Mouse (Mus musculus): ENCODE measurements around the gene Pbxip1. TPM values are rescaled to one million over a fixed set of nuclear protein-coding genes. Genes with fewer than 3 reads are reported as not detected.
A peak's percentile ranks its signal among the peaks of the same experiment; 100 is the strongest.

Gene Pbxip1
- polyA plus RNA-seq, 1 experiment from 2014 or later: 19.9 TPM

GRCm38 (mm10) chr3:89417131-89417530 is 19.4 kb upstream of the Pbxip1 start:
- no peak for DNase-seq (ENCODE audit: low spot score)
- Histone ChIP-seq H3K27ac (replicated peaks) (peak overlapping the region; percentile 94), H3K36me3 (peaks cover 40% of the 10 kb centered on the region), H3K27me3 (ENCODE audit: low read depth, poor library complexity, severe bottlenecking) (no peaks in the 10 kb centered on the region), H3K4me3 (peak overlapping the region; percentile 73), H3K9me3 (replicated peaks) (no peaks in the 10 kb centered on the region), H3K4me1 (peaks cover 46% of the 10 kb centered on the region)
- WGBS: 28% methylated on average over 2 of the region's 2 CpGs

- Histone ChIP-seq H3K4me1 (peaks cover 50% of the 10 kb centered on the region), H3K9me3 (replicated peaks) (no peaks in the 10 kb centered on the region), H3K4me3 (peak overlapping the region; percentile 73), H3K36me3 (peaks cover 40% of the 10 kb centered on the region), H3K27ac (replicated peaks) (peak overlapping the region; percentile 94), H3K27me3 (ENCODE audit: low read depth, poor library complexity, severe bottlenecking) (no peaks in the 10 kb centered on the region)
- no peak for DNase-seq (ENCODE audit: low spot score)
- under 1% methylated on average over 20 of the region's 20 CpGs for WGBS
Measured at GRCm38 (mm10) chr3:89417840-89418169, 18.7 kb upstream of the Pbxip1 start.

GRCm38 (mm10) chr3:89418170-89418860 is 18.2 kb upstream of the Pbxip1 start, which contains the start of the genes Cks1b and Shc1:
TSS of gene Cks1b (minus strand) at chr3:89418383.
TSS of gene Shc1 (plus strand) at chr3:89418443.
- H3K4me1 ChIP-seq: peaks cover 54% of the 10 kb centered on the region
- H3K36me3 ChIP-seq: peaks cover 38% of the 10 kb centered on the region
- H3K4me3 ChIP-seq: peak within 1 kb of the TSS; percentile 73
- peak within 1 kb of the TSS; percentile 94 for H3K27ac ChIP-seq (replicated peaks)
- no peaks in the 10 kb centered on the region for H3K9me3 ChIP-seq (replicated peaks)
- DNase-seq (ENCODE audit: low spot score): peak; percentile 98
- no peaks in the 10 kb centered on the region for H3K27me3 ChIP-seq (ENCODE audit: low read depth, poor library complexity, severe bottlenecking)
- under 1% methylated on average over 39 of the region's 39 CpGs for WGBS

GRCm38 (mm10) chr3:89418861-89419250 is 17.6 kb upstream of the Pbxip1 start:
- H3K4me3 ChIP-seq: peak overlapping the region; percentile 73
- no peaks in the 10 kb centered on the region for H3K27me3 ChIP-seq (ENCODE audit: low read depth, poor library complexity, severe bottlenecking)
- peaks cover 39% of the 10 kb centered on the region for H3K36me3 ChIP-seq
- H3K4me1 ChIP-seq: peaks cover 59% of the 10 kb centered on the region
- H3K27ac ChIP-seq (replicated peaks): peak overlapping the region; percentile 94
- no peaks in the 10 kb centered on the region for H3K9me3 ChIP-seq (replicated peaks)
- peak; percentile 84 for DNase-seq (ENCODE audit: low spot score)
- WGBS: under 1% methylated on average over 16 of the region's 16 CpGs

GRCm38 (mm10) chr3:89419571-89419970 is 16.9 kb upstream of the Pbxip1 start:
- peak overlapping the region; percentile 73 for H3K4me3 ChIP-seq
- 3% methylated on average over 9 of the region's 9 CpGs for WGBS
- peak overlapping the region; percentile 94 for H3K27ac ChIP-seq (replicated peaks)
- H3K4me1 ChIP-seq: peaks cover 66% of the 10 kb centered on the region
- DNase-seq (ENCODE audit: low spot score): peak; percentile 36
- H3K9me3 ChIP-seq (replicated peaks): no peaks in the 10 kb centered on the region
- H3K36me3 ChIP-seq: peaks cover 39% of the 10 kb centered on the region
- H3K27me3 ChIP-seq (ENCODE audit: low read depth, poor library complexity, severe bottlenecking): no peaks in the 10 kb centered on the region

- H3K27ac ChIP-seq (replicated peaks): peak overlapping the region; percentile 94
- peaks cover 39% of the 10 kb centered on the region for H3K36me3 ChIP-seq
- H3K27me3 ChIP-seq (ENCODE audit: low read depth, poor library complexity, severe bottlenecking): no peaks in the 10 kb centered on the region
- 43% methylated on average over 3 of the region's 3 CpGs for WGBS
- peaks cover 66% of the 10 kb centered on the region for H3K4me1 ChIP-seq
- no peak for DNase-seq (ENCODE audit: low spot score)
- no peaks in the 10 kb centered on the region for H3K9me3 ChIP-seq (replicated peaks)
- peak overlapping the region; percentile 73 for H3K4me3 ChIP-seq
Measured at GRCm38 (mm10) chr3:89419981-89420380, 16.5 kb upstream of the Pbxip1 start.

- H3K4me1 ChIP-seq: peaks cover 66% of the 10 kb centered on the region
- no peaks in the 10 kb centered on the region for H3K9me3 ChIP-seq (replicated peaks)
- DNase-seq (ENCODE audit: low spot score): no peak
- 65% methylated on average over 2 of the region's 2 CpGs for WGBS
- peak overlapping the region; percentile 85; the same call in 1 of the 2 replicates for H3K27ac ChIP-seq (replicated peaks)
- H3K36me3 ChIP-seq: peaks cover 39% of the 10 kb centered on the region
- peak overlapping the region; percentile 57 for H3K4me3 ChIP-seq
- no peaks in the 10 kb centered on the region for H3K27me3 ChIP-seq (ENCODE audit: low read depth, poor library complexity, severe bottlenecking)
Measured at GRCm38 (mm10) chr3:89420421-89420820, 16.1 kb upstream of the Pbxip1 start.

- H3K27me3 ChIP-seq (ENCODE audit: low read depth, poor library complexity, severe bottlenecking): no peaks in the 10 kb centered on the region
- 2% methylated on average over 11 of the region's 11 CpGs for WGBS
- H3K27ac ChIP-seq (replicated peaks): peak overlapping the region; percentile 85
- no peaks in the 10 kb centered on the region for H3K9me3 ChIP-seq (replicated peaks)
- DNase-seq (ENCODE audit: low spot score): peak; percentile 72
- peaks cover 64% of the 10 kb centered on the region for H3K4me1 ChIP-seq
- H3K36me3 ChIP-seq: peaks cover 37% of the 10 kb centered on the region
- peak overlapping the region; percentile 57 for H3K4me3 ChIP-seq
Measured at GRCm38 (mm10) chr3:89421002-89421774, 15.3 kb upstream of the Pbxip1 start.

GRCm38 (mm10) chr3:89421810-89422473 is 14.6 kb upstream of the Pbxip1 start:
- Histone ChIP-seq H3K27ac (replicated peaks) (peak overlapping the region; percentile 85), H3K27me3 (ENCODE audit: low read depth, poor library complexity, severe bottlenecking) (no peaks in the 10 kb centered on the region), H3K9me3 (replicated peaks) (no peaks in the 10 kb centered on the region), H3K36me3 (peaks cover 38% of the 10 kb centered on the region), H3K4me3 (peak overlapping the region; percentile 57), H3K4me1 (peaks cover 57% of the 10 kb centered on the region)
- WGBS: 5% methylated on average over 22 of the region's 22 CpGs
- DNase-seq (ENCODE audit: low spot score): no peak

GRCm38 (mm10) chr3:89422556-89423205 is 13.8 kb upstream of the Pbxip1 start:
- DNase-seq (ENCODE audit: low spot score): no peak
- Histone ChIP-seq H3K4me3 (peak overlapping the region; percentile 57), H3K36me3 (peaks cover 45% of the 10 kb centered on the region), H3K9me3 (replicated peaks) (no peaks in the 10 kb centered on the region), H3K4me1 (peaks cover 52% of the 10 kb centered on the region), H3K27ac (replicated peaks) (peak overlapping the region; percentile 85), H3K27me3 (ENCODE audit: low read depth, poor library complexity, severe bottlenecking) (no peaks in the 10 kb centered on the region)
- 72% methylated on average over 6 of the region's 6 CpGs for WGBS

GRCm38 (mm10) chr3:89424416-89425140 is 11.9 kb upstream of the Pbxip1 start:
- Histone ChIP-seq H3K27ac (replicated peaks) (no peak overlapping the region), H3K4me1 (peaks cover 47% of the 10 kb centered on the region), H3K36me3 (peaks cover 58% of the 10 kb centered on the region), H3K27me3 (ENCODE audit: low read depth, poor library complexity, severe bottlenecking) (no peaks in the 10 kb centered on the region), H3K4me3 (no peak overlapping the region), H3K9me3 (replicated peaks) (no peaks in the 10 kb centered on the region)
- WGBS: 90% methylated on average over 5 of the region's 5 CpGs
- no peak for DNase-seq (ENCODE audit: low spot score)

- Histone ChIP-seq H3K9me3 (replicated peaks) (no peaks in the 10 kb centered on the region), H3K27ac (replicated peaks) (no peak overlapping the region), H3K4me3 (no peak overlapping the region), H3K4me1 (peaks cover 47% of the 10 kb centered on the region), H3K27me3 (ENCODE audit: low read depth, poor library complexity, severe bottlenecking) (no peaks in the 10 kb centered on the region), H3K36me3 (peaks cover 58% of the 10 kb centered on the region)
- WGBS: 92% methylated on average over 5 of the region's 5 CpGs
- no peak for DNase-seq (ENCODE audit: low spot score)
Measured at GRCm38 (mm10) chr3:89425141-89425525, 11.4 kb upstream of the Pbxip1 start.
